Mouse (Mus musculus): ENCODE data around the gene Arsj.
A peak's percentile ranks its signal among the peaks of the same experiment; 100 is the strongest.

The Arsj gene

GRCm38 (mm10) chr3:126363568-126364505 is at the start of gene Arsj:
Gene Arsj (plus strand): TSS chr3:126363684.
- DNase-seq: peak; percentile 64 to 73

GRCm38 (mm10) chr3:126324872-126325498 is 38.5 kb upstream of the Arsj start:
- DNase-seq: no peak

- peak; percentile 30 to 42 for DNase-seq
These were observed 37.4 kb upstream of the Arsj start for GRCm38 (mm10) chr3:126325891-126326627.

GRCm38 (mm10) chr3:126326628-126327325 is 36.7 kb upstream of the Arsj start:
- peak in 1 of 2 experiments; percentile 23 for DNase-seq

- DNase-seq: no peak
These were observed 28.2 kb upstream of the Arsj start for GRCm38 (mm10) chr3:126335329-126335728.

GRCm38 (mm10) chr3:126344745-126345144 is 18.7 kb upstream of the Arsj start:
- DNase-seq: no peak

GRCm38 (mm10) chr3:126359760-126360159 is 3.7 kb upstream of the Arsj start:
- no peak for DNase-seq

GRCm38 (mm10) chr3:126362392-126362791 is 1.1 kb upstream of the Arsj start:
- DNase-seq: no peak

- no peak for DNase-seq
These were observed 456 bp upstream of the Arsj start for GRCm38 (mm10) chr3:126362931-126363525.

GRCm38 (mm10) chr3:126364555-126364954 is 1.1 kb downstream of the Arsj start:
- no peak for DNase-seq

- DNase-seq: no peak
These were observed 7.1 kb downstream of the Arsj start for GRCm38 (mm10) chr3:126370571-126370970.

GRCm38 (mm10) chr3:126372815-126373545 is 9.5 kb downstream of the Arsj start:
- no peak for DNase-seq

GRCm38 (mm10) chr3:126373721-126374120 is 10.2 kb downstream of the Arsj start:
- no peak for DNase-seq

GRCm38 (mm10) chr3:126379252-126379651 is 15.8 kb downstream of the Arsj start:
- DNase-seq: no peak

- peak in 1 of 2 experiments; percentile 3 for DNase-seq
These were observed 16.2 kb downstream of the Arsj start for GRCm38 (mm10) chr3:126379702-126380101.

- DNase-seq: no peak
These were observed 19.8 kb downstream of the Arsj start for GRCm38 (mm10) chr3:126383276-126383675.

- DNase-seq: peak in 1 of 2 experiments; percentile 5
These were observed 21.4 kb downstream of the Arsj start for GRCm38 (mm10) chr3:126384657-126385438.

- no peak for DNase-seq
These were observed 34.0 kb downstream of the Arsj start for GRCm38 (mm10) chr3:126397451-126397850.

GRCm38 (mm10) chr3:126397985-126398630 is 34.6 kb downstream of the Arsj start:
- peak; percentile 13 to 26 for DNase-seq

GRCm38 (mm10) chr3:126400726-126401125 is 37.2 kb downstream of the Arsj start:
- DNase-seq: no peak

Measured in kidney, postnatal 4 days (tissue).